Mouse (Mus musculus) embryonic stem cell, embryonic (primary cell): ENCODE data around the gene Kcnmb4.

Experiments
- CTCF ChIA-PET, 4 experiments: fragments of 300-600 bp in 2 of 4; fragments of 350-600 bp in 2 of 4; sonication (Branson Sonifier 250); formaldehyde crosslinking; loops; one replicate each; lab custom pipeline; 2022; ENCODE audit warnings: inconsistent platforms in 2 of 4; lab: Charles Lee
- POLR2A ChIA-PET, 4 experiments: fragments of 300-600 bp in 2 of 4; fragments of 350-600 bp in 2 of 4; sonication (Branson Sonifier 250); formaldehyde crosslinking; loops; one replicate each; lab custom pipeline; 2022; ENCODE audit warnings: antibody characterized with exemption in 4 of 4, inconsistent platforms in 1 of 4; lab: Charles Lee

The Kcnmb4 gene

DNA sequence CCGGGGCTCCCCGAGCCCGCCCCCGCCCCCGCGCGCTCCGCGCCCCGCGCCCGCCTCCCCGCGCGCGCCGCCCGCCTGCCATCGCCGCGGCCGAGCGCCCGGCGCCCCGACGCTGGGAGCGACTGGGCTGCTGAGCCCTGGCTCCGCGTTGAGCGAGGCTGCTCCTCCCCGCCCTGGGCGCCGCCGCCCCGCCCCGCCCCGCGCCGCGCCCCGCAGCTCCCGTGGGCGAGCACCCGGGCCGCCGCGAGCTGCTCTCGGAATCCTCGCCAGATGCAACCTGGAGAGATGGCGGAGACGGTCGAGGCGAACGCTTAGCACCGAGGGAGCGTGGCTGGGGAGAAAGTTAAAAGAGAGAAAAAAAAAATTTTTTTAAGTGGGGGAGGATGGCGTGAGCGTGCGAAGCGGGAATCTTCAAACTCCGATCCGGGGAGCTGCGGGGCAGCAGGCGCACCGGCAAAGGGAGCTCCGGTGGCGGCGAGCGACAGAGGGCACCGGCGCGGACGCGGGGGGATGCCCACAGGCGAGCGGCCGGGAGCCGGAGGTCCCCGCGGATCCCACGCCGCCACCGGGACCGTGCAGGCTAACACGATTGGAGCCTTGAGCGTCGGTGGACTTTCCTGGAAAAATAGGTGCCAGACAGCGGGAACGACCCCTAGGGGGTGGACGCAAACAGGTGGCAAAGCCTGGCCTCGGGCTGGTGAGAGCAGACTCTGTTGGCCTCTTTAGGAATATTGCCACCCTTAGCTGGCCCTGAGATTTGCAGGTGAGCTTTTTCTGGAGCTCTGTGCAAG, at the start of gene Kcnmb4:
TSS of gene Kcnmb4 (minus strand) at position 120 of the 791 bp plus-strand sequence.
- ChIA-PET CTCF (interaction anchor here in 3 of 4 experiments (0.5 to 2.0 kb wide), 5 partner anchors 22 to 643 kb away, joined by 3 to 8 read pairs (median 3); no protein-coding TSS in a partner anchor), POLR2A (interaction anchor here in 3 of 4 experiments (0.8 to 2.6 kb wide), 15 partner anchors 9 to 590 kb away, joined by 3 to 9 read pairs (median 3); partner anchors contain the start of gene Cct2 (in 2 of the 3))

DNA sequence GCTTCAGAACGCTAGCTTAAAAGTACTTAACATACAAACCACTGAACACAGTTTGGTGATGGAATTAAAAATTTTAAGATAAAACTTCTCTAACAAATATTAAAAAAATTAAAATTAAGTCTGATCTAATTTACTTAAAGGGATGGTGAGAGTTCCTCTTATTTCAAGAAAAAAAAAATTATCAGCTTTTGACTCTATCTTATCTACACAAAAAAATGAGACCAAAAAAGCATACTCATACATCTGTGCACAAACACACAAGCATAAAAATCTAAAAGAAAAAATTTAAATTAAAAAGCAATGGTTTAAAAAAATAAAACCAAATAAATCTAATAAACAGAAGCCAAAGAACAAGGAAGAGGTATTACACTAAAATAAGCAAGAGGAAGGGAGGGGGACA, 45.9 kb upstream of the Kcnmb4 start:
- ChIA-PET POLR2A (interaction anchor here in 1 of 4 experiments (0.8 kb wide), 1 partner anchor 14 kb away, joined by 3 read pairs; no protein-coding TSS in a partner anchor), CTCF (no interaction called here)

DNA sequence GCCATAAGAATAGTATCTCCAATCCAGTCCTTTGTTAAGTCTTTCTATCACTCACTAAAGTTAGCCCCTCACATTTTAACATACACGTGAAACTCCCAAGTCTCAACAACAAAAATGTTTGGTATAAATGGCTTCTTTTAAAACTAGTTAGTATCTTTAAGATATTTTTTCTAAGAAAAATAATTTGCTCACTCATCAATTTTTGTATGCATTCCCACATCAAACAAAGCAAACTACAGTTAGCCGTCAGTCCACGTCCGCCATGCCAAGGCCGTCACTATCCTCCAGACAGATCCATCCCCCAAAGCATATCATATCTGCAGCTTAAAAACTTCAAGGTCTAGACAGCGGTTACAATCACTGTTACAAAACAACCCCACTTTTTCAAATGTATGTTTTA, 41.9 kb upstream of the Kcnmb4 start:
- CTCF ChIA-PET: no interaction called here

DNA sequence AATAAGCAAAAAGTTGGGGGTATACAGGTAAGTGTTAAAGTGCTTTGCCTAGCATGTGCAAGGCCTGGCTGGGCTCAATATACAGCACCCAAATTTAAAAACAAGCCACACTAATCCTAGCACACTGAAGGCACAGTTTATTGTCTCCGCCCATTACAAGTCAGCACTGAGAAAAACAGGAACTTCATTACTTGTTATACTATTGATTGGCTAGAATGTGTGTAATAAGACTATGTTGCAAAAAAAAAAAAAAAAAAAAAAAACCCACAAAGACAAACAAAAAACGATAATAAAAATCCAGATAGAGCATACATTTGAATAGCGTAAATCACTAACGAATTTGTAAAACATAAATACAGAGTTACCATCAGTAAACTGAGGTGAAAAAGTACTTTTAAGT, 41.5 kb upstream of the Kcnmb4 start:
- ChIA-PET POLR2A (interaction anchor here in 1 of 4 experiments (3.0 kb wide), 1 partner anchor 14 kb away, joined by 19 read pairs; no protein-coding TSS in a partner anchor), CTCF (no interaction called here)

More for the DNA sequence above, 41.9 kb upstream of the Kcnmb4 start:
- POLR2A ChIA-PET: interaction anchor here in 1 of 4 experiments (1.1 kb wide), 1 partner anchor 28 kb away, joined by 3 read pairs; no protein-coding TSS in a partner anchor

DNA sequence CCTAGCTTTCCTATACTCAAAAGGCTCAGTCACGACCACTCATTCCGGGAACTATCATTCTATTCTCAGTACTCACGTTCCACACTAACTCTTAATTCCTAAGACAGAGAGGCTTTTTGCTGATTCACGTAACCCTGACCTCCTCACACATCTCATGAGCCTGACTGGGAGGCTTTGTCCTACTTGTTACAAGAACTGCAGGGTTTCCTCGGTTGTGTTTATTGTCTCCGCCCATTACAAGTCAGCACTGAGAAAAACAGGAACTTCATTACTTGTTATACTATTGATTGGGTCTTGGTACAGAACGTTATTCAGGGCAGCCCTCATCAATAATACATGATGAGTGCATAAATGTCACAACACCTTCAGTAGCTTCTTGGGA, 39.6 kb upstream of the Kcnmb4 start:
- ChIA-PET POLR2A (interaction anchor here in 2 of 4 experiments (0.8 to 3.6 kb wide), 19 partner anchors 8 to 428 kb away, joined by 3 to 31 read pairs (median 3); partner anchors contain the start of genes Cnot2 (in 1 of the 2) and Kcnmb4 (in 1 of the 2)), CTCF (interaction anchor here in 1 of 4 experiments (0.5 to 0.6 kb wide), 2 partner anchors 305 to 1511 kb away, joined by 3 read pairs; no protein-coding TSS in a partner anchor)

DNA sequence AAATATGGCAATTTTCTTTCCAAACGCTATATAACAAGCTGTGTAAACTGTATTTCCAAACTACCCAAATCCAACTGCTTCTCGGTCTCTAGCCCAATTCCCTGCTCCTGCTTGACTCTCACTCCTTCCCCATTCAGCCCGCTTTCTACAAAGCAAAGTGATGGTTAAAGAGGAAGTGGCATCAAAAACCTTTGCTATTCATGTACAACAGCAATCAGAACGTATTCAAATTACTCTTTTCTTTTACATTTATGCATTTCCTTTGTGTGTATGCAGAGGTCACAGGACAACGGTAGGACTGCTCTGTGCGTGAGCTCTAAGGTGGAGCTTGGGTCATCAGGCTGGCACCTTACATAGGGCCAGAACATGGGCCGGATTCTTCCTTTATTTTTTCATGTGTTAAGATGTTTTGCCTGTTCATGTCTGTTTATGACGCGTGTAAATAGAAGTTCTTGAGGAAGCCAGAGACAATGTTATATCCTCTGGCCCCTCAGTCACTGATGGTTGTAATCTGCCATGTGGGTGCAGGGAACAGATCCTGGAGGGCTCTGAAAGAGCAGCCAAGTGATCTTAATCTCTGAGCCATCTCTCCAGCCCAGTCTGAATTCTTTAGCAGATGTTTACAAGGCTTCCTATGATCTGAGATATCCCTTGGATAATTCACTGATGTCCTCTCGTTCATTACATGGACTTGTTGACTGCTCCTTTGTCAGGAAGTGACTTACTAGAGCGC, 39.0 kb upstream of the Kcnmb4 start:
- POLR2A ChIA-PET: interaction anchor here in 3 of 4 experiments (0.5 to 3.6 kb wide), 28 partner anchors 7 to 429 kb away, joined by 3 to 31 read pairs (median 3); partner anchors contain the start of genes Cnot2 (in 1 of the 3) and Kcnmb4 (in 1 of the 3)
- CTCF ChIA-PET: interaction anchor here in 2 of 4 experiments (0.5 to 1.0 kb wide), 3 partner anchors 9 to 1510 kb away, joined by 3 read pairs; no protein-coding TSS in a partner anchor

DNA sequence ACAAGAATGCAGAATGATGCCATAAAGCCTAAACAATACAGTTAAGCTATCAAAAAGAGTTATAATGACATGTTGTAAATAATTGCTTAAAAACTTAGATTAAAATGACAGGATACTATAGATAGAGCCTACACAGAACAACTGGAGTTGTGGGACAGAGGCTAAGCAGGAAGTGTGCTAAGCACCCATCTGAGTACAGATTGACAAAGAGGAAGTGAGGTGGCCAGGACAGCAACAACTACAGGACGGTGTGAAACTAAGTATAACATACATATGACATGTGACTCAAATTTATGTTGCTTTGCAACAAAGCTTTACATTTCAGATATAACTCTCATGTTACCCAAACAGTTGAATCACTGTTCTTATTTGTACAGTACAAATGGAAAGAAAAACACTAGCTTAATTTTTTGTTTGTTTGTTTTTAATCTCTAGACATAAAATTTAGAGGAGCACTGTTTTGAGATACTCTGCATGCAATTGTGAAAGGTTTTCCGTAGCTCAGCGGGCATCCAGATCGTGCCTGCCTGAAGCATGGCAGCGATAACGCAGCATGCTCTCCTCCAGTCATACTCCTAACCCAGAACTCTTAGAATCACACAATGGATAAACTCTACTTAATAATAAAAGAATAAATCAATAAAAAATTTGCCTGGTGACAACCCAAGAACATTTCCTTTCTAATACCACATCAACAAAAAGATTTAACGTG, 31.8 kb upstream of the Kcnmb4 start:
- CTCF ChIA-PET: interaction anchor here in 1 of 4 experiments (0.6 kb wide), 1 partner anchor 484 kb away, joined by 3 read pairs; no protein-coding TSS in a partner anchor
- POLR2A ChIA-PET: interaction anchor here in 1 of 4 experiments (0.5 to 2.3 kb wide), 6 partner anchors 8 to 910 kb away, joined by 3 to 7 read pairs (median 4); no protein-coding TSS in a partner anchor

DNA sequence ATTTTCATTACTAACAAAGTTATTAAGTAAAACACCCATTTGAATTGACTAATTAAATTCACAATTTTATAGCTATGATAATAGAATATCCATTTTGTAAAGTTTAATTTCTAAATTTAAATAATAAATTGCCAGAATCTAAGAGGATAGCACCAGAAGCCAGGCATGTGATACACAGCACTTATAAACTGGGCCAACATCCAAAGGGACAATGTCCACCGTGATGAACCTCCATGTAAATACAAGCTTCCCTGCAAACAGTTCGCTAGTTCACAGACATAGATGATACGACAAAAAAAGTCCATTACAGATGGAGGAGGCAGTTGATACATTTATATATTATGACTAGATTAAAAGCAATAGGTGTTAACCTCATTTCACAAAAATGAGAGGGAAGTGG, 19.1 kb upstream of the Kcnmb4 start:
- POLR2A ChIA-PET: interaction anchor here (0.8 to 1.4 kb wide), 5 partner anchors 9 to 308 kb away, joined by 3 to 5 read pairs (median 3); partner anchors contain the start of gene Kcnmb4 (in 2 of the 4)

DNA sequence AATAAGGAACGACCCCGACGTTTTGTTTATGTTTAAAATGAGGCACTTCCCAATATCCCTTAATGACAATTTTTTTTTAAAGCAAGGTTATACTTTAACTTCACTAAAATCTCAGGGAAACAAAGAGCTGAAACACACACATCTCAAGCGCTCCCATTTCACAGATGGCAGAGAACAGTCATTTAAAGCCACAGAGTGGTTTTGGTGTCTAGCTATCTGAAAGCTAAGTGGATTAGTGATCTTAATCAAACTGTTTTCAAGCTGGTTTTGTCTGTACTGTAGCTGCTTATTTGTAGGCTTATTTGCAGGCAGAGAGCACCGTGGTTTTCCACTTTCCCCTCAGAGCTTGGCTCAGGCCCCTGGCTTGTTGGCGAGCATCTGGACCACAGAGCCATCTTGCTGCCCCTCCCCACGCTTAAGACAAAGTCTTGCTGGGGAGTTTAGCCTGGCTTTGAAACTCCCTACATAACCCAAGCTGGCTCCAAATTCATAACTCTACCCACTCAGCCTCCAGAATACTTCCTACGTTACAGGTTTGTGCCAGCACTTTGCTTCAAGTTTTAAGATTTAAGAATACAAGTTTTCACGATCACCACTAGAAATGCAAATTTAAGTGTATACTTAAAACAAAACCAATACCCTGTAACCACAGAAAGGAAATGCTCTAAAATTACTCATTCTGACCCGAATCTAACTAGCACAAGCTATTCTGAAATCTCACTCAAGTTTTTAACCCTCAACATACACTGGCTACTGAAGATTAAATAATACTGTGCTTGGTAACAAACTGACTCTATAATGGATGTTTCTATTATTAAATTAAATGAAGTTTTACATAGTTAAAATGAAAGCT, 13.4 kb upstream of the Kcnmb4 start:
- ChIA-PET POLR2A (interaction anchor here in 2 of 4 experiments (1.0 to 2.8 kb wide), 3 partner anchors 10 to 24 kb away, joined by 3 to 9 read pairs (median 4); partner anchors contain the start of gene Kcnmb4 (in 1 of the 2)), CTCF (no interaction called here)

More for the DNA sequence above, 19.1 kb upstream of the Kcnmb4 start:
- CTCF ChIA-PET: interaction anchor here in 1 of 4 experiments (0.7 kb wide), 1 partner anchor 327 kb away, joined by 8 read pairs; no protein-coding TSS in a partner anchor

DNA sequence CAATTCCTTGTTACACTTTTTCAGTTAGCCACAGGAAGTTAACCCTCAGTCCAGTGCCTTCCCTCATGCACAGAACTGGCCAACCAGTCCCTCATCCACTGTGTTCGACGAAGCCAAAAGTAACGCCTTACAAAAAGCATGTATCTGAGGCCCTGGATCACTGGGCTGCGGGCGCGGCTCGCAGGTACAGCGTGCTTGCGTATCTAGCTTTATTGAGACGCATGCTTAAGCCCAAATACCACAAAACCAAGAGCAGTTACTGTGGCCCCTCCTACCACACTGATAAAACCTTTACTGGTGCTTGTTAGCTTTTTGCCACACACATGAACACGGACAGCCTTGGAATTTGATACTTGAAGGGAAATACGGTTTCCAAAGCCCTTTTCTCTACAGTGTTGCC, 8.2 kb upstream of the Kcnmb4 start:
- POLR2A ChIA-PET: interaction anchor here in 1 of 4 experiments (0.7 to 1.1 kb wide), 2 partner anchors 9 to 16 kb away, joined by 3 to 7 read pairs; no protein-coding TSS in a partner anchor
- CTCF ChIA-PET: no interaction called here

DNA sequence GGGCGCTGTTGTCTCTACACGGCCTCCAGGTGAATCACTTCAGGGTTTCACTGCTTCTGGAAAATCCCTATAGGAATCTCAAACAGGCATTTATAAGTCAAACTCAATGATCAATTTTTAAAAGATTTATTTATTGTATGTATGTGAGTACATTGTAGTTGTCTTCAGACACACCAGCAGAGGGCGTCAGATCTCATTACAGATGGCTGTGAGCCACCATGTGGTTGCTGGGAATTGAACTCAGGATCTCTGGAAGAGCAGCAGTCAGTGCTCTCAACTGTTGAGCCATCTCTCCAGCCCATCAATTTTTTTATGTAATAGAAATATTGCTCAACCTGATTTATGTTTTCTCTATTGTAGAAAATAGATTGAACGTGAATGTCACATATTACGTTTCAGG, 7.3 kb upstream of the Kcnmb4 start:
- ChIA-PET CTCF (no interaction called here), POLR2A (no interaction called here)

DNA sequence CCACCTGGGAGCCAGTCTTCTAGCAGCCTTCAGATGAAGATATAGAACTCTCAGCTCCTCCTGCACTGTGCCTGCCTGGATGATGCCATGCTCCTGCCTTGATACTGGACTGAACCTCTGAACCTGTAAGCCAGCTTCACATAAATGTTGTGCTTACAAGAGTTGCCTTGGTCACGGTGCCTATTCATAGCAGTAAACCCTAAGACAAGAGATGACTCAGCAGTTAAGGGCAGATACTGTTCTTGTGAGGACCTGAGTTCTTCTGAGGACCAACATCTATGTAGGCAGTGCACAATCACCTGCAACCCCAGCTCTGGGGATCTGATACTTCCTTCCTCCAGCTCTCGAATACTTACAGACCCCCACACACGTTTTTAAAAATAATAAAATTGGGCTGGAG, 2.9 kb upstream of the Kcnmb4 start:
- POLR2A ChIA-PET: interaction anchor here in 1 of 4 experiments (1.1 to 1.2 kb wide), 2 partner anchors 17 to 36 kb away, joined by 3 read pairs; no protein-coding TSS in a partner anchor

DNA sequence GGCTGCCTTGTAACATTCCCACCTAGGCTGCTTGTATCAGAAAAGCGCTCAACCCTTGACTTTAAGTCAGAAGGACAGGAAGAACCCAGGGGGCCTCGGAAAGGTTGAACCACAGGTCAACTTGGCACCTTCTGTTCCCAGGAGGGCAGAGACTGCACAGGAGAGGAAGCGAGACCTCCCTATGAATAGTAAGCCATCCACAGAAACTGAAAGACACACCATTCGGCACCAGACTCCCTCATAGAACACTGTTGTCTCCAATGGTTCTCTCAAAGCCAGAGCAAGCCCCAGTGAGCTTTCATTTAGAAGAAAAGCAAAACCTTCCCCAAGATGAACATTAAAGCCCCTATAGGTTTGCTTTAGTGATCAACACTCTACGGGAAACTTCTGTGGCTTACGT, 2.0 kb upstream of the Kcnmb4 start:
- POLR2A ChIA-PET: interaction anchor here in 1 of 4 experiments (0.6 kb wide), 1 partner anchor 522 kb away, joined by 3 read pairs; no protein-coding TSS in a partner anchor
- CTCF ChIA-PET: no interaction called here

More for the DNA sequence above, 2.9 kb upstream of the Kcnmb4 start:
- CTCF ChIA-PET: interaction anchor here in 2 of 4 experiments (0.6 kb wide), 2 partner anchors 127 to 387 kb away, joined by 9 to 12 read pairs; no protein-coding TSS in a partner anchor

DNA sequence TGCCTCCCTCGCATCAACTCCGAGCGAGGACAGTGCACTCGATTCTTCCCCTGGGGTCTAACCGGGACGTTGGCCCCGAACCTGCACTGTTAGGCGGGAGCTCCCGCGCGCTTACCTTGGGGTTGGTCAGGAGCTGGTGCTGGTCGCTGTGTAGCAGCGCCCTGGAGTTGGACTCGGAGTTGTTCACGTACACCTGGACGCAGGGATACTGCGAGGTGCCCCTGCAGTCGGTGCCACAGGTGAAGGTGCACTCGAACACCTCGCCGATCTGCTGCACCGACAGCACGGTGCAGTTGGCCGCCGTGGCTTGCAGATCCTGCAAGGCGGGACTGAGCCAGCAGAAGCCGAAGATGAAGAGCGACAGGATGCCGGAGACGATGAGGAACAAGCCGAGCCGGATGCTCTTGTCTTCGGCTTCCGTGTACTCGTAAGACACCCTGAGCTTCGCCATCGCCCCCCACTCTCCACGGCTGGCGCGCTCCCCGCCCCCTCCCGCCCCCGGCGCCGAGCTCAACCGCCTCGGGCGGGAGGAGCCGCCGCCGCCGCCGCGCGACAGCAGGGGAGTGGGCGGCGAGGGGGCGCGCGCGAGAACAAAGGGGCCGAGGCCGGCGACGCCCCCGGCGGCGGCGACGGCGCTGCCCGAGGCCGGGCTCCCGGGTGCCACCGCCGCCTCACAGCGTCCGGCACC, 463 bp downstream of the Kcnmb4 start:
- ChIA-PET POLR2A (interaction anchor here in 3 of 4 experiments (0.6 to 2.6 kb wide), 20 partner anchors 11 to 938 kb away, joined by 3 to 9 read pairs (median 3); partner anchors contain the start of genes Cct2 (in 2 of the 3) and Cnot2 (in 1 of the 3)), CTCF (interaction anchor here in 2 of 4 experiments (0.5 to 2.0 kb wide), 4 partner anchors 143 to 764 kb away, joined by 3 to 8 read pairs (median 5); no protein-coding TSS in a partner anchor)

DNA sequence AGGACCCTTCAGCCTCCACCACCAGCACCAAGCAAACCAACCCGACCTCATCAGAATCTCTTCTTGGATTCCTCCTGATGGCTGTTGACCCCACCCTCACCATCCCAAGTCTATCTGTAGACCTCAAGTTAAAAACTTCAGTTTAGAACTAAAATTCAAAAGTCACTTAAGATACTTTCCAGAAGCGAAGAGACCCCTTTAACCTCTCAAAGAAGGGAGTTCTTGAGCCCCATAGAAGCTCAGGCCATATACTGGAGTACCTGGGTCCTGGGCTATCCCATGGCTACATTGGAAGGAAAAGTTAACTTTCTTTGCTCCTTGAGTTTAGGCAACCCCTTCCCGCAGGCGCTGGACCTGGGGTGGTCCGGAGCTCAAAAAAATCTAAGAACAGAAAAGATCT, 1.1 kb downstream of the Kcnmb4 start:
- CTCF ChIA-PET: interaction anchor here in 2 of 4 experiments (0.5 to 2.0 kb wide), 2 partner anchors 142 to 765 kb away, joined by 3 to 8 read pairs; no protein-coding TSS in a partner anchor
- POLR2A ChIA-PET: interaction anchor here in 2 of 4 experiments (0.6 to 2.6 kb wide), 16 partner anchors 10 to 591 kb away, joined by 3 to 9 read pairs (median 3); partner anchors contain the start of genes Cct2 (in 1 of the 2) and Cnot2 (in 1 of the 2)
